Mouse (Mus musculus) gastrocnemius, postnatal 36 days (tissue): ENCODE results near the gene Wdr59. TPM values are rescaled to one million over a fixed set of nuclear protein-coding genes. Genes with fewer than 3 reads are reported as not detected.

Source experiments
- DNase-seq, 2 experiments: peaks; one replicate each; pipeline ENCODE4 v3.0.0; 2022
- intact Hi-C: fragments of 180-260 bp; cut with DNase I; formaldehyde crosslinking; loops from one replicate; pipeline ENCODE4 v1.15.1; 2025
- total RNA-seq, 2 experiments: library from RNA; stranded (reverse); gene quantifications; 2 replicates each; pipeline ENCODE4 v1.2.3; 2021

The Wdr59 gene
- total RNA-seq, 2 experiments from 2014 or later: 7.1 to 8.1 TPM

- intact Hi-C loops: no loop called here
- peak in 1 of 2 experiments; percentile 12 for DNase-seq
These were observed 17.7 kb upstream of the Wdr59 start for GRCm38 (mm10) chr8:111539422-111540076.

GRCm38 (mm10) chr8:111538194-111538593, 16.3 kb upstream of the Wdr59 start:
- intact Hi-C loops: no loop called here
- no peak for DNase-seq

DNA sequence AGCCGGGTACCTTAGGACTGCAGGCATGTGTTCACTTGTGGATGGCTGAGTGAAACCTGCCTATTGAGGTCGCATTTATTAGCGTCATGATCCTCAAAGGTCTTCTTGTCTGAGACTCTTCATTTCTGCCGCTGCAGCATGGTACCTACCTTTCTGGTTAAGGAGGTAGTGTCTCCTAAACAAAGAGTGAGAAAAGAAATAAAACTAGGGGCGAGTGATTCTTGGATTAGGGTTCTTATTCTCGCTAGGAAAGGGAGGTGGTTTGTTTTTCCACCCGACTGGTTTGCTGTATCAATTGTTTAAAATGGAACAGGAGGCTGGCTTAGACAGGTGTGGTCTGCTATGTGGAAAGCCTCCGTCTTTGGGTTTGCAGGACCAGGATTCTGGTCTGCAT, 15.9 kb upstream of the Wdr59 start:
- no peak for DNase-seq
- intact Hi-C loops: no loop called here

DNA sequence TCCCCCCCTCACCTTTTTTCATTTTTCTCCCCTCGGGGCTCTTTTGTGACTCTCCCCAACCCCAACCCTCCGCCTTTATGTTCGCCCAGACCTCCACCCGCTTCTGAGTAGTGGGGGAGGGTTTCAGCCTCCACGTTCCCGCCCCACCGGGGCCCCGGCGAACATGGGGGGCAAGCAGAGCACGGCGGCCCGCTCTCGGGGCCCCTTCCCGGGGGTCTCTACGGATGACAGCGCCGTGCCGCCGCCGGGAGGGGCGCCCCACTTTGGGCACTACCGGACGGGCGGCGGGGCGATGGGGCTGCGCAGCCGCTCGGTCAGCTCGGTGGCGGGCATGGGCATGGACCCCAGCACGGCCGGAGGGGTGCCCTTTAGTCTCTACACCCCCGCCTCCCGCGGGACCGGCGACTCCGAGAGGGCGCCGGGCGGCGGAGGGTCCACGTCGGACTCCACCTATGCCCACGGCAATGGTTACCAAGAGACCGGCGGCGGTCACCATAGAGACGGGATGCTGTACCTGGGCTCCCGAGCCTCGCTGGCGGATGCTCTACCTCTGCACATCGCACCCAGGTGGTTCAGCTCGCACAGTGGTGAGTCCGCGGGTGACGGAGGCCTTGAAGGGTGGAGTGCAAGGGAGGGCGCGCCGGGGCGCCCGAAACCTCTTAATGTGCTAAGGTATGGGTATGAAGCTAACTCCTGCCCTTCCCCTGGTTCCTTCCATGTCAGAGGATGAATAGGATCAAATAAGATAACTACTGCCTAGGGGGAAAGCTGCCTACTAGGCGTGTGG, 15.3 kb upstream of the Wdr59 start:
- intact Hi-C loops: loop anchor here (1.0 kb wide), 1 partner anchor 89 kb away; no protein-coding TSS in a partner anchor

GRCm38 (mm10) chr8:111536031-111536977, 14.4 kb upstream of the Wdr59 start, which contains the start of gene Znrf1:
Znrf1 (plus strand) TSS chr8:111536097.
- intact Hi-C loops: loop anchor here (1.0 kb wide), 1 partner anchor 90 kb away; no protein-coding TSS in a partner anchor

More for the DNA sequence above, 15.3 kb upstream of the Wdr59 start:
- DNase-seq: peak; percentile 11 to 33

GRCm38 (mm10) chr8:111535491-111535890, 13.6 kb upstream of the Wdr59 start:
- intact Hi-C loops: no loop called here
- no peak for DNase-seq

More at GRCm38 (mm10) chr8:111536031-111536977, 14.4 kb upstream of the Wdr59 start, which contains the start of gene Znrf1:
- DNase-seq: peak; percentile 65 to 68

DNA sequence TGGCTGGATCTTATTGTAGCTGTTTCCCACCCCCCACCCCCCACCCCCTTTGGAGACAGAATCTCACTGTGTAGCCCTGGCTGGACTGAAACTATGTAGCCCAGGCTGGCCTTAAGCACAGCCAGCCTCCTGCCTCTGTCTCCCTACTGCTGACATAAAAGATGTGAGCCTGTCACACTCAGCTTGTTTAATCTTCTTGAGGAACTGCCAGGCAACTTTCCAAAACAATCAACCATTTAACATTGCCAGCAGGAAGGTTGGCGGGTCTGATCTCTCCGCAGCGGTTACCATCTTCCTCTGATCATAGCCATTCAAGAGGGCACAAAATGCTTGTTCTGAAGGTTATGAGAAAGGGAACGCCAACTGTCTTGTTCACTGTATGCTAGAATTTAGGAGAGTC, 11.6 kb upstream of the Wdr59 start:
- intact Hi-C loops: no loop called here

GRCm38 (mm10) chr8:111531621-111532020, 9.7 kb upstream of the Wdr59 start:
- intact Hi-C loops: no loop called here
- no peak for DNase-seq

More for the DNA sequence above, 11.6 kb upstream of the Wdr59 start:
- no peak for DNase-seq

DNA sequence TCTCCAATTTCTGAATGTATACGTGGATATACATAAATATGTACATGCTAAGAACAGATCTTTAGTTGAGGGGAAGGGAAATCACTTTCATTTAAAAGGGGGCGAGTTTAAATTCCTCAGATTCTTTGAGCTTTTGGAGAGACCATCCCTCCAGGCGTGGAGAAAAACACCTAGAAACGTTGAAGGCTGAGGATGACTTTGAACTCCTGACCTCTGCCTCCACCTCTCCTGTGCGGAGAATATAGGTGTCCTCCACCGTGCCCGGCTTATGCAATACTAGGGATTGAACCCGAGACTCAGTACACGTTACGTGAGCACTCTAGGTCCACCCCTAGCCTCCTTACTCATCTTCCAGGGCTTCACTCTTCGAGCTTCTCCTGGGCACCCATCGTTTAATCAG, 9.3 kb upstream of the Wdr59 start:
- intact Hi-C loops: no loop called here
- no peak for DNase-seq

GRCm38 (mm10) chr8:111528071-111528470, 6.2 kb upstream of the Wdr59 start:
- intact Hi-C loops: no loop called here
- DNase-seq: no peak

- intact Hi-C loops: no loop called here
- no peak for DNase-seq
These were observed 5.3 kb upstream of the Wdr59 start for GRCm38 (mm10) chr8:111527149-111527548.

DNA sequence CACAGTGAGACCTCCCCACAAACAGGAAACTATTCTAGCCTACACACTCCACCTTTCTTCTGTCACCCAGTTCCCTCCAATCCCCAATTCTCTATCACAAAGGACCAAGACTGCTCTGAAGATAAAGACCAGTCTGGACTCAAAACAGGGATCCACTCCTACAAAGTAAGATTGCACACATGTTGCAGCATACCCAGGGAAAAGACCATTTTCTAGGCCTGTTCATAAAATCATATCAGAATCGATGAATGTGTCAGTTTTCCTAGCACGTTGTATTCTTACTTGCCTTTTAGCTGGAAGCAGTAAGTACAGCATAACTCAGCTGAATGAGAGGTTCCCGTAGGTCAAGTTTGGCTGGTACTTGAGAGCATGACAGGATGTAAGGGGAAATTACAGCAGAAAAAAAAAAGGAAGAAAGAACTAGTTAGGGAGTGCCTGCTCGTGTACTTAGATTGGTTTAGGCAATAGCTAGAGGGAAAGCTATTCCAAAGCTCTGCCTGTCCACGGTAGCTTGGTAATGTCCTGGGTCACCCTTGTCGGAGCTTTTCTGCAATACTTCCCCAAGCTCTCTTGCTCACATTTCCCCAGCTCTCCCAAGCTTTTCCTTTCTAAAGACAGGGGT, 4.6 kb upstream of the Wdr59 start:
- intact Hi-C loops: no loop called here
- DNase-seq: no peak

GRCm38 (mm10) chr8:111517466-111517865, 4.4 kb downstream of the Wdr59 start:
- DNase-seq: no peak
- intact Hi-C loops: no loop called here

- no peak for DNase-seq
- intact Hi-C loops: no loop called here
These were observed 5.3 kb downstream of the Wdr59 start for GRCm38 (mm10) chr8:111516451-111517035.

- intact Hi-C loops: no loop called here
These were observed 8.4 kb downstream of the Wdr59 start for GRCm38 (mm10) chr8:111513446-111513845.

GRCm38 (mm10) chr8:111512941-111513340, 9.0 kb downstream of the Wdr59 start:
- intact Hi-C loops: no loop called here
- no peak for DNase-seq

More at GRCm38 (mm10) chr8:111513446-111513845, 8.4 kb downstream of the Wdr59 start:
- no peak for DNase-seq

GRCm38 (mm10) chr8:111510401-111510800, 11.5 kb downstream of the Wdr59 start:
- no peak for DNase-seq
- intact Hi-C loops: no loop called here

- intact Hi-C loops: no loop called here
- no peak for DNase-seq
These were observed 12.6 kb downstream of the Wdr59 start for GRCm38 (mm10) chr8:111509278-111509677.

DNA sequence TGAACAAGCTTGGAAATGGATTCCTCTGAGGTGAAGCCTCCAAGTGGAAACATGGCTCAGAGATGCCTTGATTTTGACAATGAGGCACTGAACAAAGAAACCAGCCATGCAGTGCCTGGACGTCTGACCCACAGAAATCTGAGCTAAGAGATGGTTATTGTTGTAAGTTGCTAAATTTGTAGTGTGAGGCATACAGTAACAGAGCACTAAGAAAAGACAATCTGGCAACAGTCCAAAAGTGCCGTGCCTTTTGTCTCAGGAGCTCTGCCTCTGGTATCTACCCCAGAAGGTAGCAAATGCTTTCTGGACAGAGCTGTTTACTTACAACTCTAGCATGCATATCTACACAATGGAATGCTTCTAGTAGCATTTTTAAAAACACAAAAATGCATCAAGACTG, 13.3 kb downstream of the Wdr59 start:
- intact Hi-C loops: no loop called here
- DNase-seq: no peak
